ENCODE assay signal across 8 mouse cellular contexts in the genomic region with DNA sequence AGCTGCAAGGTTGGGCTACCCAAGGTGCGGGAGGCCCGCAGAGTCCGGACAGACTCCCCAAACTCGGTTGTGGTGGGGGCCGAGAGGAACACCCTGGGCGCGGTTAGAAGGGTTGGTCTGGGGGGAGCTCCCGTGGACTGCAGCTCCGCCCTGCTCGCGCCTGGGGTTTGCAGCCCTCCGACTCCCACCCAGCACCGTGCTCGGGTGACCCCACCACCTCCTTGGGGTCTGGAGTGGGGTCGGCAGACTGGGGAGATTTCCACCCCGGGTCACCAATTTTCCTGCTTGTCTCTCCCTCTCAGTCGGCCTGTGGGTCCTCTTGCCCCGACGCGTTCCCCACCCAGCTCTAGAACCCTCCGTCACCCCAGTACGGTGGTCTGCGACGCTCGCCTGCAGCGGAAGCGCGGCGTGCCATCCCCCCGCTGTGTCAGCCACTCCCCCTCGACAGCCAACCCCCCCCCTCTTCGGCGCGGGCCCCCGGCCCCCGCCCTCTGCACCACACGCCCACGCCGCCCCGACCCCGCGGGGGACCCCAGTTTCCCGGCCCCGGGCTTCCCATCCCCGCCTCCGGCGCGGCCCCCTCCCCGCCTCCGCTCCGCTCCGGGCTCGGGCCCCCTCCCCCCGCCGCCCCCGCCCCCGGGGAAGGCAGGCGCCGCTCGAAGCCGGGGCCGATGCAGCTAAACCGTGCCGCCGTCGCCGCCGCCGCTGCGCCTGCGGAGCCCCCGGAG. TPM values are rescaled to one million over a fixed set of nuclear protein-coding genes. Genes with fewer than 3 reads are reported as not detected.
DNase-seq lines count a peak whose midpoint lies in the region; ATAC-seq and TF ChIP-seq lines count a peak whose summit lies in the region.

A gene (plus strand): TSS at position 663 of the 728 bp plus-strand sequence.

- H3K36me3 ChIP-seq in forebrain, postnatal 0 days (ENCODE audit: insufficient read depth): peaks cover 12% of the 10 kb centered on the region
- peaks cover 7% of the 10 kb centered on the region for H3K36me3 ChIP-seq in hindbrain, embryonic 16.5 days (ENCODE audit: control insufficient read depth, insufficient read depth, low read length)
- H3K36me3 ChIP-seq in liver, postnatal 0 days (replicated peaks; ENCODE audit: insufficient read depth, low read length): no peaks in the 10 kb centered on the region
- H3K36me3 ChIP-seq in stomach, postnatal 0 days (ENCODE audit: control insufficient read depth, insufficient read depth, low read length): no peaks in the 10 kb centered on the region

- no peak for TF ChIP-seq EP300 in liver, postnatal 0 days (IDR thresholded peaks at IDR 0.05; ENCODE audit: low read depth)
- TF ChIP-seq EP300 in stomach, postnatal 0 days (optimal IDR thresholded peaks at IDR 0.05): no peak

- under 1% methylated on average over 42 of the region's 72 CpGs for WGBS in forebrain, postnatal 0 days
- WGBS in hindbrain, embryonic 16.5 days: 0% methylated on average over 29 of the region's 72 CpGs
- WGBS in liver, postnatal 0 days (ENCODE audit: insufficient replicate concordance): under 1% methylated on average over 32 of the region's 72 CpGs
- WGBS in stomach, postnatal 0 days: 0% methylated on average over 42 of the region's 72 CpGs

- H3K4me1 ChIP-seq in forebrain, postnatal 0 days (ENCODE audit: insufficient read depth): peaks cover 9% of the 10 kb centered on the region
- peaks cover 21% of the 10 kb centered on the region for H3K4me1 ChIP-seq in hindbrain, embryonic 16.5 days (ENCODE audit: control insufficient read depth, insufficient read depth, low read depth, low read length)
- H3K4me1 ChIP-seq in liver, postnatal 0 days (ENCODE audit: insufficient read depth): peaks cover 15% of the 10 kb centered on the region
- H3K4me1 ChIP-seq in stomach, postnatal 0 days (replicated peaks; ENCODE audit: control insufficient read depth, insufficient read depth): no peaks in the 10 kb centered on the region

- peak within 1 kb of the TSS; percentile 84 for H3K4me3 ChIP-seq in forebrain, postnatal 0 days (ENCODE audit: low read depth, low read length)
- peak within 1 kb of the TSS; percentile 85 for H3K4me3 ChIP-seq in hindbrain, embryonic 16.5 days (ENCODE audit: low read length)
- peak within 1 kb of the TSS; percentile 56 for H3K4me3 ChIP-seq in liver, postnatal 0 days (ENCODE audit: low read depth, low read length)
- H3K4me3 ChIP-seq in stomach, postnatal 0 days (ENCODE audit: low read depth, low read length): peak within 1 kb of the TSS; percentile 67

- TF ChIP-seq CTCF in forebrain, postnatal 0 days (IDR thresholded peaks at IDR 0.05; ENCODE audit: low read depth): no peak
- no peak for TF ChIP-seq CTCF in liver, postnatal 0 days (IDR thresholded peaks at IDR 0.05; ENCODE audit: low read depth)
- TF ChIP-seq CTCF in stomach, postnatal 0 days (IDR thresholded peaks at IDR 0.05; ENCODE audit: low read depth): no peak

- DNase-seq in layer of hippocampus, adult 18-20 months (ENCODE audit: low spot score in 2 of 2): peak in 1 of 2 experiments; percentile 32
- DNase-seq in layer of hippocampus, adult 11-12 months (ENCODE audit: low spot score): no peak
- no peak for DNase-seq in adrenal gland, postnatal 4 days (ENCODE audit: low spot score in 2 of 2)
- peak; percentile 69 for DNase-seq in forebrain, postnatal 0 days
- no peak for DNase-seq in liver, postnatal 0 days
- no peak for DNase-seq in stomach, postnatal 0 days (ENCODE audit: low spot score)
- DNase-seq in urinary bladder, adult 2 months (ENCODE audit: low spot score): no peak

- peak; percentile 69 for ATAC-seq in forebrain, postnatal 0 days
- ATAC-seq in hindbrain, embryonic 16.5 days: peak; percentile 53
- peak; percentile 11 for ATAC-seq in liver, postnatal 0 days
- peak; percentile 14; the same call in 1 of the 2 replicates for ATAC-seq in stomach, postnatal 0 days (ENCODE audit: low FRiP score, low TSS enrichment)

- 0 out of 2 replicates have a peak, but pooled peaks cover 3% of the 10 kb centered on the region for H3K27me3 ChIP-seq in forebrain, postnatal 0 days (ENCODE audit: insufficient read depth, low read length)
- H3K27me3 ChIP-seq in hindbrain, embryonic 16.5 days (replicated peaks; ENCODE audit: control insufficient read depth, insufficient read depth, low read length): no peaks in the 10 kb centered on the region
- peaks cover 52% of the 10 kb centered on the region for H3K27me3 ChIP-seq in liver, postnatal 0 days (ENCODE audit: insufficient read depth, low read length)
- H3K27me3 ChIP-seq in stomach, postnatal 0 days (ENCODE audit: control insufficient read depth, insufficient read depth, low read length): no peaks in the 10 kb centered on the region; the same call in 1 of the 2 replicates

- peak within 1 kb of the TSS; percentile 87 for H3K27ac ChIP-seq in forebrain, postnatal 0 days (ENCODE audit: low read depth, low read length)
- H3K27ac ChIP-seq in hindbrain, embryonic 16.5 days (ENCODE audit: low read depth, low read length): peak within 1 kb of the TSS; percentile 92
- peak within 1 kb of the TSS; percentile 55; the same call in 1 of the 2 replicates for H3K27ac ChIP-seq in liver, postnatal 0 days (ENCODE audit: low read depth)
- H3K27ac ChIP-seq in stomach, postnatal 0 days (replicated peaks): peak within 1 kb of the TSS; percentile 63

- H3K9me3 ChIP-seq in forebrain, postnatal 0 days (ENCODE audit: low read length): no peaks in the 10 kb centered on the region
- no peaks in the 10 kb centered on the region for H3K9me3 ChIP-seq in hindbrain, embryonic 16.5 days (ENCODE audit: control insufficient read depth, low read length)
- no peaks in the 10 kb centered on the region for H3K9me3 ChIP-seq in liver, postnatal 0 days (ENCODE audit: low read length)
- no peaks in the 10 kb centered on the region for H3K9me3 ChIP-seq in stomach, postnatal 0 days (ENCODE audit: control insufficient read depth, low read length)

- H3K4me2 ChIP-seq in forebrain, postnatal 0 days (ENCODE audit: low read depth): peak within 1 kb of the TSS; percentile 92
- H3K4me2 ChIP-seq in hindbrain, embryonic 16.5 days (ENCODE audit: low read length): peak within 1 kb of the TSS; percentile 88
- H3K4me2 ChIP-seq in liver, postnatal 0 days (ENCODE audit: low read depth, low read length): peak within 1 kb of the TSS; percentile 79
- peak within 1 kb of the TSS; percentile 94 for H3K4me2 ChIP-seq in stomach, postnatal 0 days (replicated peaks; ENCODE audit: low read depth)

- H3K9ac ChIP-seq in forebrain, postnatal 0 days: peak within 1 kb of the TSS; percentile 77
- H3K9ac ChIP-seq in hindbrain, embryonic 16.5 days (ENCODE audit: low read depth, low read length): peak within 1 kb of the TSS; percentile 95
- H3K9ac ChIP-seq in liver, postnatal 0 days (replicated peaks): peak within 1 kb of the TSS; percentile 41
- H3K9ac ChIP-seq in stomach, postnatal 0 days (ENCODE audit: low read length): peak within 1 kb of the TSS; percentile 60

RNA-seq across cellular contexts. Expression of the gene that starts here (rescaled TPM):
- 100 to 1,000 TPM; 232 to 243 TPM for total RNA-seq in layer of hippocampus, adult 18-20 months (2021)
- total RNA-seq in adrenal gland, postnatal 4 days (2021): 10 to 100 TPM; 58.7 to 66.0 TPM
- 38.9 and 42.4 TPM in 2 replicates for total RNA-seq in forebrain, postnatal 0 days (2014; rRNA removed)
- 5.9 and 10.6 TPM in 2 replicates for polyA plus RNA-seq in forebrain, postnatal 0 days (2015; fragmentation: Nextera tagmentation; extraction: Ambion mirVana)
- polyA plus RNA-seq in hindbrain, embryonic 16.5 days (2015; fragmentation: Nextera tagmentation; extraction: Ambion mirVana): 7.7 and 8.4 TPM in 2 replicates
- 0.27 and 0.81 TPM in 2 replicates for polyA plus RNA-seq in liver, postnatal 0 days (2015; fragmentation: Nextera tagmentation; extraction: Ambion mirVana)
- 0.35 and 0.40 TPM in 2 replicates for polyA plus RNA-seq in stomach, postnatal 0 days (2015; fragmentation: Nextera tagmentation; extraction: Ambion mirVana)
- polyA plus RNA-seq in urinary bladder, adult 2 months (2012; rRNA removed): 7.1 and 8.8 TPM in 2 replicates

Comparison
In these comparisons a context has a peak if more than half of its experiments do, and no peak if none do; other contexts are left out.
1. Peak in ATAC-seq, H3K4me3 ChIP-seq, H3K27ac ChIP-seq, H3K9ac ChIP-seq and H3K4me2 ChIP-seq in liver, postnatal 0 days; RNA of the gene not detected or under 1 TPM.
2. Peak in ATAC-seq, H3K4me3 ChIP-seq, H3K27ac ChIP-seq, H3K9ac ChIP-seq and H3K4me2 ChIP-seq in stomach, postnatal 0 days; RNA of the gene not detected or under 1 TPM.
3. ATAC-seq: peak in every context shown above with its lines; median percentile 69 in forebrain, postnatal 0 days; 53 in hindbrain, embryonic 16.5 days; 14 in stomach, postnatal 0 days; 11 in liver, postnatal 0 days.
4. H3K9ac ChIP-seq: peak in every context shown above with its lines; median percentile 95 in hindbrain, embryonic 16.5 days; 77 in forebrain, postnatal 0 days; 60 in stomach, postnatal 0 days; 41 in liver, postnatal 0 days.